Mouse (Mus musculus): ENCODE results near the gene Hcfc1r1. TPM values are rescaled to one million over a fixed set of nuclear protein-coding genes. Genes with fewer than 3 reads are reported as not detected.

Gene Hcfc1r1
- polyA plus RNA-seq, 1 experiment from 2014 or later: 64.5 TPM

DNA sequence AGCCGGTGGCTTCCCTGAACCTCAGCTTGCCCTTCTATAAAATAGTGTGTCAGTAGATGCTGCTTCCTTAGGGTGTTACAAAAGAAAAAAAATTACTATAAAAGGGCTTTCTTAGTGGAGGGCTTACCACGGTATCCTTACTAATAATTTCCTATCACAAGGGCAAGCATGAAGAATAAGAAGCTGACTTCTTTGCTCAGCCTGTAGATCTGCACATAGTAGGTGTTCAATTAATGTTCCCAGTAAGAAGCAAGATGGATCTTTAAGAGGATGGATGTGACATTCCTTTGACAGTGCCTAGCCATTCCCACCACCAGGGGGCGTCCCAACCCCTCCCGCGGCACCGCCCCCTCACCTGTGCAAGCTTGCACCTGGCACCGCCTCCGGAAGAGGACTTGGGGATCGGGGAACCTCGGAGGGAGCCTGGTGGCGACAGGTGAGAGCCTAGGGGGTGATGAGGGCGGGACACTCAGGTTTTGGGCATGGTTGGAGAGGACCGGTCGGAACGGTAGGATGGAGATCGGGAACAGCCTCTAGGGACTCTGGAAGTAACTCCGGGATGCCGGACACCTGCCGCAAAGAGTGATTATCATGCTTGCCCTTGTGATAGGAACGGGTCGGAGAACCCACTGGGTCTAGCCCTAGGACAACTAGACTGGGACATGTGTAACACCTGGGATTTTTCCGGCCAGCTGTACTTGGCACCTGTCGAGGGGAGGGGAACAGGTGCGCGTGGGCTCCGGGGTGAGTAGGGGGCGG is 13.1 kb upstream of the Hcfc1r1 start, which contains the start of gene Bicdl2:
Gene Bicdl2 (plus strand): TSS at position 390 of the 759 bp plus-strand sequence.
- H3K4me3 ChIP-seq: peak within 1 kb of the TSS; percentile 40
- ATAC-seq (ENCODE audit: borderline replicate concordance, extremely low read depth, low FRiP score, low TSS enrichment): peak; percentile 44; the same call in 1 of the 2 replicates
- H3K4me2 ChIP-seq: peak within 1 kb of the TSS; percentile 58
- H3K36me3 ChIP-seq: no peaks in the 10 kb centered on the region
- H3K27me3 ChIP-seq: peaks cover 34% of the 10 kb centered on the region
- H3K9me3 ChIP-seq: no peaks in the 10 kb centered on the region
- WGBS: 6% methylated on average over 27 of the region's 27 CpGs
- no peak within 1 kb of the TSS for H3K27ac ChIP-seq
- peak within 1 kb of the TSS; percentile 19; the same call in 1 of the 2 replicates for H3K9ac ChIP-seq
- 0 out of 2 replicates have a peak, but pooled peaks cover 4% of the 10 kb centered on the region for H3K4me1 ChIP-seq

DNA sequence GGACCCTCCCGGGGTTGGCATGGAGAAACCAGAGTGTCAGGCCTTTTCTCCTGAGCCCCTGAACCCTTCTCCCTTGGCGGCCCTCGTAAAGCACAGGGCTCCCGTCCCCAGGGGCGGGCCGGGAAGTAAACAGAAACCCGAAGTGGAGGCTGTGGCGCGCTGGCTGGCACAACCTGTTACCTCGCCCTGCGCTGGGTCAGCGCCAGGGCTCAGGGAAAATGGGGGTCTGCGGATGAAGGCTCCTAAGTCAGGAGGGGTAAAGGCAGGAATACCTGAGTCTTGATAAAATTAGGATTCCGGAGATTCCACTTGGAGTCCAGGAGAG is 12.6 kb upstream of the Hcfc1r1 start:
- Histone ChIP-seq H3K4me1 (0 out of 2 replicates have a peak, but pooled peaks cover 4% of the 10 kb centered on the region), H3K9ac (peak overlapping the region; percentile 19; the same call in 1 of the 2 replicates), H3K4me2 (peak overlapping the region; percentile 58), H3K27me3 (peaks cover 34% of the 10 kb centered on the region), H3K9me3 (no peaks in the 10 kb centered on the region), H3K27ac (no peak overlapping the region), H3K4me3 (peak overlapping the region; percentile 40), H3K36me3 (no peaks in the 10 kb centered on the region)
- 3% methylated on average over 14 of the region's 14 CpGs for WGBS
- no peak for ATAC-seq (ENCODE audit: borderline replicate concordance, extremely low read depth, low FRiP score, low TSS enrichment)

- WGBS: 3% methylated on average over 9 of the region's 9 CpGs
- no peak for ATAC-seq (ENCODE audit: borderline replicate concordance, extremely low read depth, low FRiP score, low TSS enrichment)
Observed at GRCm38 (mm10) chr17:23661526-23661925, 11.9 kb upstream of the Hcfc1r1 start.

GRCm38 (mm10) chr17:23664556-23665021 is 8.8 kb upstream of the Hcfc1r1 start:
- no peak overlapping the region for H3K27ac ChIP-seq
- H3K9ac ChIP-seq: no peak overlapping the region
- no peak for ATAC-seq (ENCODE audit: borderline replicate concordance, extremely low read depth, low FRiP score, low TSS enrichment)
- 14% methylated on average over 5 of the region's 5 CpGs for WGBS
- H3K9me3 ChIP-seq: no peaks in the 10 kb centered on the region
- H3K27me3 ChIP-seq: peaks cover 34% of the 10 kb centered on the region
- H3K4me3 ChIP-seq: no peak overlapping the region
- 0 out of 2 replicates have a peak, but pooled peaks cover 4% of the 10 kb centered on the region for H3K4me1 ChIP-seq
- H3K4me2 ChIP-seq: no peak overlapping the region
- peaks cover 14% of the 10 kb centered on the region for H3K36me3 ChIP-seq

More at GRCm38 (mm10) chr17:23661526-23661925, 11.9 kb upstream of the Hcfc1r1 start:
- Histone ChIP-seq H3K27me3 (peaks cover 34% of the 10 kb centered on the region), H3K4me1 (0 out of 2 replicates have a peak, but pooled peaks cover 4% of the 10 kb centered on the region), H3K9ac (no peak overlapping the region), H3K36me3 (no peaks in the 10 kb centered on the region), H3K4me2 (peak overlapping the region; percentile 58; the same call in 1 of the 2 replicates), H3K9me3 (no peaks in the 10 kb centered on the region), H3K4me3 (no peak overlapping the region), H3K27ac (no peak overlapping the region)

DNA sequence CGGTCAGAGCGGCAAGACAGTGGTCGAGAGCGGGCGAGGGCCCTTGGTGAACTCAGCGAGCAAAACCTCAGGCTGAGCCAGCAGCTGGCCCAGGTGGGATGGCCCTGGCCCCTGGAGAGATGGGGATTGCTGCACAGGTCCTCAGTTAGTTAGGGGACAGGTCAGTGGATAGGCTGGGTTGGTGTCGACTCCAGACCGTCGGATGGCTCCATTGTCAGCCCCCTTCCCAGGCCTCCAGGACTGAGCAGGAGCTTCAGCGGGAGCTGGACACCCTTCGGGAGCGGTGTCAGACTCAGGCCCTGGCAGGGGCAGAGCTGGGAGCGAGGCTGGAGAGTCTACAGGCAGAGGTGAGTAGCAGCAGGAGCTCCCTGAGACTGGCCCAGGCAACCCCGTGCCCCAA is 7.9 kb upstream of the Hcfc1r1 start:
- Histone ChIP-seq H3K4me1 (0 out of 2 replicates have a peak, but pooled peaks cover 4% of the 10 kb centered on the region), H3K36me3 (peaks cover 14% of the 10 kb centered on the region), H3K27ac (no peak overlapping the region), H3K27me3 (peaks cover 26% of the 10 kb centered on the region), H3K9me3 (no peaks in the 10 kb centered on the region), H3K4me2 (no peak overlapping the region), H3K4me3 (no peak overlapping the region), H3K9ac (no peak overlapping the region)
- no peak for ATAC-seq (ENCODE audit: borderline replicate concordance, extremely low read depth, low FRiP score, low TSS enrichment)
- 74% methylated on average over 14 of the region's 14 CpGs for WGBS

GRCm38 (mm10) chr17:23670516-23671074 is 2.8 kb upstream of the Hcfc1r1 start:
- Histone ChIP-seq H3K4me2 (no peak overlapping the region), H3K27me3 (no peaks in the 10 kb centered on the region), H3K9me3 (no peaks in the 10 kb centered on the region), H3K9ac (no peak overlapping the region), H3K36me3 (peaks cover 14% of the 10 kb centered on the region), H3K4me1 (peaks cover 23% of the 10 kb centered on the region), H3K4me3 (no peak overlapping the region), H3K27ac (no peak overlapping the region)
- WGBS: 90% methylated on average over 7 of the region's 7 CpGs
- ATAC-seq (ENCODE audit: borderline replicate concordance, extremely low read depth, low FRiP score, low TSS enrichment): no peak

DNA sequence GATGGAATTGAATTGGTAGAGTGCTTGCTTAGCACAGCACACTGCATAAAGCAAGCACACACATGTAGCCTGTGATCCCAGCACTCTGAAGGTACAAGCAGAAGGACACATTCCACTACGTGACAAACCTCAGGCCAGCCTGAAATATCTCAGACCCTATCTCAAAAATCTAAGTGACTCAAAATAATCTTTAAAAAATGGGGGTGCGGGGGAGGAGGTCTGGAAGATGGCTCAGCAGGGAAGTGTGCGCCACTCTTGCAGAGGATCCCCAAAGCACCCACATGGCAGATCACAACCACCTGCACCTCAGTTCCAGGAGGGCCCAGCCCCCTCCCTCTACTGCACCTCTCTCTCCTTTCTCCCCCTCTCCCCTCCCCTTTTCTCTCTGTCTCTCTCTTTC is 1.9 kb upstream of the Hcfc1r1 start:
- H3K9ac ChIP-seq: no peak overlapping the region
- no peak overlapping the region for H3K4me3 ChIP-seq
- no peak overlapping the region for H3K27ac ChIP-seq
- ATAC-seq (ENCODE audit: borderline replicate concordance, extremely low read depth, low FRiP score, low TSS enrichment): no peak
- 88% methylated on average over 3 of the region's 3 CpGs for WGBS
- no peaks in the 10 kb centered on the region for H3K9me3 ChIP-seq
- no peaks in the 10 kb centered on the region for H3K27me3 ChIP-seq
- H3K4me2 ChIP-seq: no peak overlapping the region
- H3K4me1 ChIP-seq: peaks cover 33% of the 10 kb centered on the region
- H3K36me3 ChIP-seq: peaks cover 14% of the 10 kb centered on the region

GRCm38 (mm10) chr17:23672761-23673160 is 635 bp upstream of the Hcfc1r1 start:
- Histone ChIP-seq H3K9me3 (no peaks in the 10 kb centered on the region), H3K9ac (peak overlapping the region; percentile 64; the same call in 1 of the 2 replicates), H3K4me3 (peak overlapping the region; percentile 73), H3K4me1 (peaks cover 41% of the 10 kb centered on the region), H3K27ac (no peak overlapping the region), H3K27me3 (no peaks in the 10 kb centered on the region), H3K36me3 (peaks cover 9% of the 10 kb centered on the region), H3K4me2 (peak overlapping the region; percentile 96)
- 58% methylated on average over 3 of the region's 3 CpGs for WGBS
- ATAC-seq (ENCODE audit: borderline replicate concordance, extremely low read depth, low FRiP score, low TSS enrichment): no peak

GRCm38 (mm10) chr17:23674271-23674952 is 1.0 kb downstream of the Hcfc1r1 start:
- no peak for ATAC-seq (ENCODE audit: borderline replicate concordance, extremely low read depth, low FRiP score, low TSS enrichment)
- Histone ChIP-seq H3K9ac (peak overlapping the region; percentile 64), H3K27me3 (peaks cover 12% of the 10 kb centered on the region), H3K4me1 (peaks cover 44% of the 10 kb centered on the region), H3K36me3 (no peaks in the 10 kb centered on the region; the same call in 1 of the 2 replicates), H3K27ac (peak overlapping the region; percentile 89), H3K9me3 (no peaks in the 10 kb centered on the region), H3K4me2 (peak overlapping the region; percentile 96), H3K4me3 (peak overlapping the region; percentile 73)
- 28% methylated on average over 9 of the region's 9 CpGs for WGBS

GRCm38 (mm10) chr17:23675127-23675526 is 1.7 kb downstream of the Hcfc1r1 start:
- peak overlapping the region; percentile 73 for H3K4me3 ChIP-seq
- H3K4me2 ChIP-seq: peak overlapping the region; percentile 96
- H3K9me3 ChIP-seq: no peaks in the 10 kb centered on the region
- peaks cover 19% of the 10 kb centered on the region for H3K27me3 ChIP-seq
- H3K36me3 ChIP-seq: no peaks in the 10 kb centered on the region
- ATAC-seq (ENCODE audit: borderline replicate concordance, extremely low read depth, low FRiP score, low TSS enrichment): no peak
- 0 out of 2 replicates have a peak overlapping the region, but pooled peaks have one; percentile 58 for H3K9ac ChIP-seq
- WGBS: 29% methylated on average over 5 of the region's 5 CpGs
- H3K27ac ChIP-seq: peak overlapping the region; percentile 89
- H3K4me1 ChIP-seq: peaks cover 44% of the 10 kb centered on the region

- WGBS: 13% methylated on average over 15 of the region's 15 CpGs
- no peak for ATAC-seq (ENCODE audit: borderline replicate concordance, extremely low read depth, low FRiP score, low TSS enrichment)
Observed at GRCm38 (mm10) chr17:23675564-23676281, 2.3 kb downstream of the Hcfc1r1 start.

More at GRCm38 (mm10) chr17:23675564-23676281, 2.3 kb downstream of the Hcfc1r1 start:
- Histone ChIP-seq H3K36me3 (no peaks in the 10 kb centered on the region), H3K4me3 (peak overlapping the region; percentile 57), H3K4me2 (peak overlapping the region; percentile 96), H3K9me3 (no peaks in the 10 kb centered on the region), H3K27me3 (peaks cover 25% of the 10 kb centered on the region), H3K4me1 (peaks cover 44% of the 10 kb centered on the region), H3K27ac (peak overlapping the region; percentile 89), H3K9ac (peak overlapping the region; percentile 58)

Measured in lung, embryonic 15.5 days (tissue).